Mouse (Mus musculus): ENCODE data around the gene Tnk2. TPM values are rescaled to one million over a fixed set of nuclear protein-coding genes. Genes with fewer than 3 reads are reported as not detected.

Gene Tnk2
- polyA plus RNA-seq, 1 experiment, result 93.2 TPM

- DNase-seq (ENCODE audit: low read depth), result no peak
Measured at GRCm38 (mm10) chr16:32712202-32712601, 68.5 kb downstream of the Tnk2 start.

GRCm38 (mm10) chr16:32713556-32713955 lies 69.9 kb downstream of the Tnk2 start:
- DNase-seq (ENCODE audit: low read depth), result no peak

- no peak for DNase-seq (ENCODE audit: low read depth)
Measured at GRCm38 (mm10) chr16:32715364-32715763, 71.7 kb downstream of the Tnk2 start.

GRCm38 (mm10) chr16:32723163-32723562 lies 79.5 kb downstream of the Tnk2 start:
- DNase-seq (ENCODE audit: low read depth), result no peak

- DNase-seq (ENCODE audit: low read depth), result no peak
Measured at GRCm38 (mm10) chr16:32723767-32724166, 80.1 kb downstream of the Tnk2 start.

GRCm38 (mm10) chr16:32724259-32724658 lies 80.6 kb downstream of the Tnk2 start:
- no peak for DNase-seq (ENCODE audit: low read depth)

GRCm38 (mm10) chr16:32726501-32726900 lies 82.8 kb downstream of the Tnk2 start:
- no peak for DNase-seq (ENCODE audit: low read depth)

- DNase-seq (ENCODE audit: low read depth), result no peak
Measured at GRCm38 (mm10) chr16:32728240-32728639, 84.6 kb downstream of the Tnk2 start.

GRCm38 (mm10) chr16:32728730-32729129 lies 85.1 kb downstream of the Tnk2 start:
- no peak for DNase-seq (ENCODE audit: low read depth)

Other genes starting within 250 kb of the Tnk2 start
- gene Tm4sf19, start 243.4 kb upstream of the Tnk2 start, polyA plus RNA-seq (2012; rRNA removed), result 0.27 and 0.60 TPM in 2 replicates
- 9.8 and 10.8 TPM in 2 replicates for gene Tctex1d2, start 224.2 kb upstream of the Tnk2 start, polyA plus RNA-seq (2012; rRNA removed)
- 27.9 and 33.0 TPM in 2 replicates for gene Pcyt1a, start 213.0 kb upstream of the Tnk2 start, polyA plus RNA-seq (2012; rRNA removed)
- 0.04 TPM in 1 of 2 replicates, not detected in the other for gene Slc51a, start 156.0 kb upstream of the Tnk2 start, polyA plus RNA-seq (2012; rRNA removed)
- gene Zdhhc19, start 147.6 kb upstream of the Tnk2 start, polyA plus RNA-seq (2012; rRNA removed), result 0.25 and 0.30 TPM in 2 replicates
- 10.3 and 11.3 TPM in 2 replicates for gene Tfrc, start 35.0 kb upstream of the Tnk2 start, polyA plus RNA-seq (2012; rRNA removed)
- 1.4 and 1.8 TPM in 2 replicates for gene Muc4, start 92.0 kb downstream of the Tnk2 start, polyA plus RNA-seq (2012; rRNA removed)
- gene Muc20, start 153.6 kb downstream of the Tnk2 start, polyA plus RNA-seq (2012; rRNA removed), result 8.6 and 11.0 TPM in 2 replicates
- 26.6 and 32.6 TPM in 2 replicates for gene Smbd1, start 166.6 kb downstream of the Tnk2 start, polyA plus RNA-seq (2012; rRNA removed)
- 17.1 and 18.7 TPM in 2 replicates for gene Fyttd1, start 233.6 kb downstream of the Tnk2 start, polyA plus RNA-seq (2012; rRNA removed)
- gene Rubcn, start 233.9 kb downstream of the Tnk2 start, polyA plus RNA-seq (2012; rRNA removed), result 43.3 and 50.3 TPM in 2 replicates